Mouse (Mus musculus): Measurements from ENCODE around the gene Rbms3. TPM values are rescaled to one million over a fixed set of nuclear protein-coding genes. Genes with fewer than 3 reads are reported as not detected.

Gene Rbms3
- total RNA-seq, 1 experiment, result 2.2 TPM

DNA sequence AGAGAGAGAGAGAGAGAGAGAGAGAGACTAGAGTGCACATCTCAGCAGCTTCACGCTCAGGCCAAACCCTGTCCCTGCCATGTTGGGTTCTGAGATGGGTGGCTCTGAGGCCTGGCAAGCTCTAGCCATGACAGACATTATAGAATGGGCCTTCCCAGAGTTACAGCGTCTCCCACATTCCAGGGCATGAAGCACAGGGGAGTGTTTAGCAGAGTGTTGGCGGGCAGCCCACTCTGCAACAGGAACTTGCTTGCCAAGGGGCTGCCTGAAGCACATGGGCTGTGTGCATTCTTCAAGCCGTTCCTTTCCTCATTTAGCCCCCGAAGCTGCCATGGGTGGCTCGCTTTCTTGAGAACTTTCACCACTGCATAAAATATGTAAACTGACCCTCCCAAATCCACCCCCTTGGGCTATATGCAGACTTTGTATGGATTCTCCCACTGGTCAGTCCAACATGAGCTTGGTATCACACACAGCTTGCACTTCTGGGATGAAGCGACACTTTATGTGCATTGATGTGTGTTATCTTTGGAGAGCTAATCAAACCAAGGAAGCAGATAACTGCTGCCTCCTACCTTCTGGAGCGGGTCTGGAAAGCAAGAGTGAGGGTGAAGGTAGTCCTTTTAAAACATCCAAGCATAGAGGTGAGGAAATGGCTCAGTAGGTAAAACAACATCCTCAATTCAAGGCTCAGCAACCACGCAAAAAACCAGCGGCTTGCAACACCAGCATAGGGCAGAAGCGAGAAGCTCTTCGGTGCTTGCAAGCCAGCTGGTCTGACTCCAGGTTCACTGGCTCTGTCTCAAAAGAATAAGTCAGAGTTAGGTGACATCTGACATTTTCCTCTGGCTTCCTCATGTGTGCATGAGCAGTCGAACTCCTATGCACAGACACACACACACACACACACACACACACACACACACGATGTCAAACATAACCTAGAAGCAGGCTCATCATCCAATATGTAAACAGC, 436.9 kb downstream of the Rbms3 start:
- in situ Hi-C loops (cut with MboI; ENCODE audit: low sequenced_read_pairs in 2 of 2, unreplicated experiment in 2 of 2), result no loop called here
- no peak overlapping the region for H3K4me3 ChIP-seq (ENCODE audit: insufficient read depth in 1 of 2, low read depth in 1 of 2, low read length in 2 of 2, poor library complexity in 1 of 2, severe bottlenecking in 1 of 2)
- no peaks in the 10 kb centered on the region for H3K9me3 ChIP-seq (ENCODE audit: control insufficient read depth, insufficient read depth, low read depth, low read length)
- no peaks in the 10 kb centered on the region for H3K36me3 ChIP-seq (ENCODE audit: control insufficient read depth, insufficient read depth, low read length, poor library complexity, severe bottlenecking)
- no peaks in the 10 kb centered on the region for H3K4me1 ChIP-seq (ENCODE audit: control insufficient read depth in 2 of 2, insufficient read depth in 2 of 2, low read length in 2 of 2, poor library complexity in 1 of 2)
- no peak overlapping the region for H3K27ac ChIP-seq (ENCODE audit: insufficient read depth, low read depth, low read length, poor library complexity, severe bottlenecking)
- TF ChIP-seq HCFC1 (IDR thresholded peaks at IDR 0.05; ENCODE audit: borderline replicate concordance, insufficient read depth, low read length), result no peak
- TF ChIP-seq MAFK (IDR thresholded peaks at IDR 0.05; ENCODE audit: insufficient read depth, low read depth, low read length), result no peak
- no peak for TF ChIP-seq ZC3H11A (IDR thresholded peaks at IDR 0.05; ENCODE audit: borderline replicate concordance, low read depth, low read length)
- no peak for TF ChIP-seq ZNF384 (IDR thresholded peaks at IDR 0.05; ENCODE audit: low read depth, low read length)
- no peak for TF ChIP-seq CHD2 (IDR thresholded peaks at IDR 0.05; ENCODE audit: low read depth, low read length)
- DNase-seq (ENCODE audit: low read depth, low spot score), result no peak
- no peak overlapping the region for H3K9ac ChIP-seq (ENCODE audit: insufficient read depth, low read depth, low read length, poor library complexity, severe bottlenecking)

DNA sequence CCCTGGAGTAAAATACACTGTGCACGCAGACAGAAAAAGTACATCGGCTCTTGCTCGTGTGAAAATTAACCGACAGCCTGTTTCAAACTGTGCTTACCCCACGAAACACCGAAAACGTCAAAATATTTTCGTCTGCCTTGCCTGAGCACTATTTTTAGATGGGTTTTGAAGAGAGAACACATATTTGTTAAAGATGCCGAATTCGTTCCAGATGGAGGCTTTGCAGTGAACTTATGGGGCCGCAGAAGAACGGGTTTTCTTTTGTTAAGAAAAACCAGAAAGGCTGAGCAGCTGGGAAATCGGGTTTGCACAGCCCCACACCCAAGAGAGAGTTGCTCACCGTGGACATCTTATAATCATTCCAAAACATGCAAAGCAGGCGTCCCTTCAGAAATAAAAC, 437.6 kb downstream of the Rbms3 start:
- Histone ChIP-seq H3K4me3 (ENCODE audit: insufficient read depth in 1 of 2, low read depth in 1 of 2, low read length in 2 of 2, poor library complexity in 1 of 2, severe bottlenecking in 1 of 2) (no peak overlapping the region), H3K4me1 (ENCODE audit: control insufficient read depth in 2 of 2, insufficient read depth in 2 of 2, low read length in 2 of 2, poor library complexity in 1 of 2) (no peaks in the 10 kb centered on the region), H3K36me3 (ENCODE audit: control insufficient read depth, insufficient read depth, low read length, poor library complexity, severe bottlenecking) (no peaks in the 10 kb centered on the region), H3K27ac (ENCODE audit: insufficient read depth, low read depth, low read length, poor library complexity, severe bottlenecking) (no peak overlapping the region), H3K9me3 (ENCODE audit: control insufficient read depth, insufficient read depth, low read depth, low read length) (no peaks in the 10 kb centered on the region), H3K9ac (ENCODE audit: insufficient read depth, low read depth, low read length, poor library complexity, severe bottlenecking) (no peak overlapping the region)
- in situ Hi-C loops (cut with MboI; ENCODE audit: low sequenced_read_pairs in 2 of 2, unreplicated experiment in 2 of 2), result no loop called here
- TF ChIP-seq HCFC1 (IDR thresholded peaks at IDR 0.05; ENCODE audit: borderline replicate concordance, insufficient read depth, low read length) (no peak), CHD2 (IDR thresholded peaks at IDR 0.05; ENCODE audit: low read depth, low read length) (no peak), ZC3H11A (IDR thresholded peaks at IDR 0.05; ENCODE audit: borderline replicate concordance, low read depth, low read length) (no peak), ZNF384 (IDR thresholded peaks at IDR 0.05; ENCODE audit: low read depth, low read length) (no peak), MAFK (IDR thresholded peaks at IDR 0.05; ENCODE audit: insufficient read depth, low read depth, low read length) (no peak)
- DNase-seq (ENCODE audit: low read depth, low spot score), result no peak

DNA sequence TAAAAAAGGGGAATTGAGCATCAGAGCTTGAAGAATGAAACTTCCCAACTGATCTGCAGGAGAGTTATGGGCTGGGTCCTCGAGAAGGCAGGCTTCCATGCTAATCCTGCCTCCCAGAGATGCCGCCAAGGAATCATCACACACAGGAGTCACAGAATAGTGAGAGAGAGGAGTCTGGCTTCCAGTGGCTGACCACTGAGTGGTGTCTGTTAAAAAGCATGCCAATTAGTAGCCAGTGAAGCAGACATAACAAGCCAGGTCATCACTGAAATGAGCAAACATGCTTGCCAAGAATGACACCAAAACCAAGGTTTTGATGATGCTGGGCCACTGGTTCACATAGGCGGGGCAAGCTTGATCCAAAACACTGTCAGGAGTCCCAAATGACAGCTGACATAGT, 441.3 kb downstream of the Rbms3 start:
- no peak for DNase-seq (ENCODE audit: low read depth, low spot score)
- H3K9ac ChIP-seq (ENCODE audit: insufficient read depth, low read depth, low read length, poor library complexity, severe bottlenecking), result no peak overlapping the region
- TF ChIP-seq MAFK (IDR thresholded peaks at IDR 0.05; ENCODE audit: insufficient read depth, low read depth, low read length) (no peak), ZC3H11A (IDR thresholded peaks at IDR 0.05; ENCODE audit: borderline replicate concordance, low read depth, low read length) (no peak), HCFC1 (IDR thresholded peaks at IDR 0.05; ENCODE audit: borderline replicate concordance, insufficient read depth, low read length) (no peak), CHD2 (IDR thresholded peaks at IDR 0.05; ENCODE audit: low read depth, low read length) (no peak), ZNF384 (IDR thresholded peaks at IDR 0.05; ENCODE audit: low read depth, low read length) (no peak)
- H3K36me3 ChIP-seq (ENCODE audit: control insufficient read depth, insufficient read depth, low read length, poor library complexity, severe bottlenecking), result no peaks in the 10 kb centered on the region
- no peak overlapping the region for H3K27ac ChIP-seq (ENCODE audit: insufficient read depth, low read depth, low read length, poor library complexity, severe bottlenecking)
- H3K9me3 ChIP-seq (ENCODE audit: control insufficient read depth, insufficient read depth, low read depth, low read length), result no peaks in the 10 kb centered on the region
- no peak overlapping the region for H3K4me3 ChIP-seq (ENCODE audit: insufficient read depth in 1 of 2, low read depth in 1 of 2, low read length in 2 of 2, poor library complexity in 1 of 2, severe bottlenecking in 1 of 2)
- in situ Hi-C loops (cut with MboI; ENCODE audit: low sequenced_read_pairs in 2 of 2, unreplicated experiment in 2 of 2), result no loop called here
- H3K4me1 ChIP-seq (ENCODE audit: control insufficient read depth in 2 of 2, insufficient read depth in 2 of 2, low read length in 2 of 2, poor library complexity in 1 of 2), result no peaks in the 10 kb centered on the region

DNA sequence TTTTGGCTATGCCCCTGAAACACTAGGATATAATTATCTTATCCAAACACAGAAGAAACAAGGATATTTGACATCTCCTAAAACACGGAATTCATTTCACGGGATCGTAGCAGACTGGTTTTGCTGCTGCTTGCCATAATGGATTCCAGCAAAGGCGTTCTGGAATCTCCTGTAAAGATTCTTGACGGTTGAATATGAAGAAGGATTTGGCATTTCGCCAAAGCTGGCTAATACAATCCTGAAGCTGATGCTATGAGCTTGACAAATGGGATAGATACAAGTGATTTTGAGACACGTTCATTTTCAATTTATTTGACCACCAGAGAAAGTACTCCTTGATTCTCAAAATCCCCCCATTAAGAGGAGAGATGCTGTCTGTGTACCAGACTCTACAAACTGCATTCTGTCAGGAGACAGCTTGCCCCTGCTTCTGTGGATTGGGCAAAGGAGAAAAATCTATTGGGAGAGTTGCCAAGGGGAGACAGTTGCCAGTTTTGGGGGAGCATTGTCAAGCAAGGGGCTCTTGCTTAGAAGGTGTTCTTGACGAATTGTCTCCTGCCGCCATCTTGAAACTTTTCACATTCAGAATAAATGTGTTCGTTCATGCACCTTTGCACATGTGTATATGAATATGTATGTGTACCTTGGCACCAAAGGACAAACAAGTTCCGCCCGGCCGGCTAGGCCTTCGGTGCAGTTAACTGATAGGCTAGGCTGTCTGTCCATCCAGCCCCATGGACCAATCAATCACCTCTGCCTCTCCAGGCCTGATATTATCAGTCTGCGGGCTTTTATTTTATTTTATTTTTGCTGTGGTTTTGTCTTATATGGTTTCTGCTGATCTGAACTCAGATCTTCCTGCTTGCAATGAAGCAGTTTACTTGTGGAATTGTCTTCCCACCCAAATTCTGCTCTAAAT, 442.3 kb downstream of the Rbms3 start:
- Histone ChIP-seq H3K36me3 (ENCODE audit: control insufficient read depth, insufficient read depth, low read length, poor library complexity, severe bottlenecking) (no peaks in the 10 kb centered on the region), H3K4me1 (ENCODE audit: control insufficient read depth in 2 of 2, insufficient read depth in 2 of 2, low read length in 2 of 2, poor library complexity in 1 of 2) (no peaks in the 10 kb centered on the region), H3K4me3 (ENCODE audit: insufficient read depth in 1 of 2, low read depth in 1 of 2, low read length in 2 of 2, poor library complexity in 1 of 2, severe bottlenecking in 1 of 2) (no peak overlapping the region), H3K9me3 (ENCODE audit: control insufficient read depth, insufficient read depth, low read depth, low read length) (no peaks in the 10 kb centered on the region), H3K27ac (ENCODE audit: insufficient read depth, low read depth, low read length, poor library complexity, severe bottlenecking) (no peak overlapping the region), H3K9ac (ENCODE audit: insufficient read depth, low read depth, low read length, poor library complexity, severe bottlenecking) (no peak overlapping the region)
- no peak for TF ChIP-seq ZNF384 (IDR thresholded peaks at IDR 0.05; ENCODE audit: low read depth, low read length)
- peak; percentile 68 for TF ChIP-seq CHD2 (IDR thresholded peaks at IDR 0.05; ENCODE audit: low read depth, low read length)
- TF ChIP-seq ZC3H11A (IDR thresholded peaks at IDR 0.05; ENCODE audit: borderline replicate concordance, low read depth, low read length), result no peak
- in situ Hi-C loops (cut with MboI; ENCODE audit: low sequenced_read_pairs in 2 of 2, unreplicated experiment in 2 of 2), result no loop called here
- DNase-seq (ENCODE audit: low read depth, low spot score), result no peak

Data from ES-E14 (cell line).